Mouse (Mus musculus) gastrocnemius, adult 2 months (tissue): ENCODE measurements around the gene Rbm47. TPM values are rescaled to one million over a fixed set of nuclear protein-coding genes. Genes with fewer than 3 reads are reported as not detected.

Experiments used
- DNase-seq: peaks from one replicate; pipeline ENCODE4 v3.0.0; 2022
- H3K27ac ChIP-seq: fragments of 200-600 bp; 2 replicates; pipeline ENCODE4 v1.8.1; 2022; ENCODE audit warnings: mild to moderate bottlenecking
- H3K4me3 ChIP-seq: fragments of 200-600 bp; 2 replicates; pipeline ENCODE4 v1.8.1; 2022; ENCODE audit warnings: mild to moderate bottlenecking, moderate library complexity
- CTCF ChIP-seq: fragments of 200-600 bp; IDR thresholded peaks from 2 replicates; pipeline ENCODE4 v1.8.1; 2022; ENCODE audit warnings: antibody characterized with exemption, mild to moderate bottlenecking, moderate library complexity
- intact Hi-C: fragments of 180-260 bp; cut with DNase I; formaldehyde crosslinking; loops from one replicate; pipeline ENCODE4 v1.15.1; 2025
- total RNA-seq, 2 experiments: library from RNA; stranded (reverse); gene quantifications; 2 replicates each; pipeline ENCODE4 v1.2.3; 2021

The Rbm47 gene
- total RNA-seq, 2 experiments from 2014 or later, result 0.64 to 0.66 TPM

DNA sequence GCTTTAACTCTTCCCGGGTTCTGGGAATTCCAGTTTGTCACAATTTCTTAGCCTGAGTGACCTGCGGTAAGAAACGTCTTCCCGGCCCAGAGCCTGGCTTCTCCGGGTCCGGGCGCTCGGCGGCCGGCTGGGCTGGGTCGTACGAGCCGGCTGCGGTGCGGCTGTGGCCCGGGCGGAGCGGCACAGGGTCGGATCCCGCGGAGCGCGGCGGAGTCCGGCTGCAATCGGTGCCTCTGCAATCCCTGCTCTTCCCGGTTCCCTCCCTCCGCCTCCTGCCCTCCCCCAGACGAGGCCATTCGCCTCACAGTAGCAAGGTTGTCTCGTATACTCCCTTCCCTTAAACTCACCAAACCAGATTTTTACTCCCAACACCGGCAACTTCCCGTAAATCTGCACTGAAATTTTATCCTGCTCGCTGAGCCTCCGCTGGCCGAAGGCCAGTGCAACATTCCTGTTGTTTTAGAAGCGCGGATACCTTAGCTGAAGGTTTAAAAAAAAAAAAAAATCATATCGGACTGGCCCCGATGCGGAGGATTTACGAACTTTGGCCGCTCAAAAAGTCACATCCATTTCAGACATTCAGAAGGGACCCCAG lies 22.1 kb downstream of the Rbm47 start:
- DNase-seq, result peak; percentile 62
- Histone ChIP-seq H3K27ac (peak overlapping the region; percentile 63), H3K4me3 (peak overlapping the region; percentile 78)
- TF ChIP-seq CTCF, result no peak
- intact Hi-C loops, result no loop called here

DNA sequence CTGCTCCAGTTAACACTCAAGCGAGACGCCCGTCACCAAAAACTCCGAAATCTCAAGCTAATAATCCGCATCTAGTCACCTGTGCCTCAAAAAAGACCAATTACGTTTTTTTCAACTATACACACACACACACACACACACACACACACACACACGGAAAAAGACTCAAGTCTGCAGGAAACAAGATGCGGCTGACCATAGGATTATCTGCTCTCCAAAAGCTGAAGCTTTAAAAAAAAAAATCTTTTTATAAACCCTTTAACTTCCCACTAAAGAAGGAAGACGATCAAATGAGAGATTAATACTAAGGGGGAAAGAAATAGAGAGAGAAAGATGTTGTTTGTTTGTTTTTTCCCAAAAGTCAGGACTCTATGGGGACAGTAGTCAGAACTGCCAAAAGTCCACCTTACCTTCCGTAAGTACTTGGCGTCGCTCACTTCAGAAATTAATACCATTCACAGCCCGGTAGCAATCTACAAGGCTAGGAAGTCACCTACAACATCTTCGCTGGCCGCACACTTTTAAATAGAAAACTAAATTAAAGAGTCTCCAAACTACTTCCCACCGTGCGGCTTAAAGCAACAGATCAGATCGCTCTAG lies 22.7 kb downstream of the Rbm47 start:
- peak overlapping the region; percentile 78 for H3K4me3 ChIP-seq
- no peak for DNase-seq
- peak overlapping the region; percentile 63 for H3K27ac ChIP-seq
- intact Hi-C loops, result no loop called here
- no peak for TF ChIP-seq CTCF

DNA sequence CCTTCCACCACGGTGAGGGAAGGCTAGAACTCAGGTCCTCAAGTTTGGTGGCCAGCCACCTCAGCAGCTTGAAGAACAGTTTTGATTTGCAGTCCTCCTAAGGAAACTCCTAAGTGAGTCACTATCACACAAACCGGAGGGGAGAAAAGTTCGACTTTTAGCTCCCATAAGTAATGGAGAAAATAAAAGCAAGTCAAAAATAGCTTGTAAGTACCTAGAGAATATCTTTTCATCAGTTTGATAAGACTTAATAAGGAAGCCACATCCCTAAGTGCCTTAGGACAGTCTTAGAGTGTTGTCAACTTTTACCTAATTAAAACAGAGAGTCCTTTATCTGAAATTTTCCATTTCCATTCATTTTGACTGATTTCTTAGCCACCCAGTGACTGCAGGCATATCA lies 23.3 kb downstream of the Rbm47 start:
- TF ChIP-seq CTCF, result no peak
- intact Hi-C loops, result no loop called here
- Histone ChIP-seq H3K4me3 (peak overlapping the region; percentile 11), H3K27ac (no peak overlapping the region)
- no peak for DNase-seq

DNA sequence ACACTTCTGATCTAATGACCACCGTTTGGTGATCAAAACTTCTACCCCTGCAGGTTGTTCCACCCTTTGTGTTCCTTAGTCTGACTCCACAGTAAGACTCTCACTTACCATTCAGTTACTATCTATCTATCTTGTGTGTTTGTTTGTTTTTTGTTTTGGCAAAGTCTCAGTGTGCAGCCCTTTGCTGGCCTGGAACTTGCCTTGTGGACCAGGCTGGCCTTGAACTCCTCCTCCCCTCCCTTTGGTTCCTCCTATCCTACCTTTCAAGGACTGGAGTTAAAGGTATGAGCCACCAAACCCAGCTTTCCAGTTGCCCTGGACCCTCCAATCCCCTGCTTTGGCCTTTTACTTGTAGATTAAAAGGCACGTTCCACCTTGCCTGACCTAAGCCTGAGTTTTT lies 23.8 kb downstream of the Rbm47 start:
- intact Hi-C loops, result no loop called here
- H3K4me3 ChIP-seq, result no peak overlapping the region
- no peak for TF ChIP-seq CTCF
- H3K27ac ChIP-seq, result no peak overlapping the region
- DNase-seq, result no peak

DNA sequence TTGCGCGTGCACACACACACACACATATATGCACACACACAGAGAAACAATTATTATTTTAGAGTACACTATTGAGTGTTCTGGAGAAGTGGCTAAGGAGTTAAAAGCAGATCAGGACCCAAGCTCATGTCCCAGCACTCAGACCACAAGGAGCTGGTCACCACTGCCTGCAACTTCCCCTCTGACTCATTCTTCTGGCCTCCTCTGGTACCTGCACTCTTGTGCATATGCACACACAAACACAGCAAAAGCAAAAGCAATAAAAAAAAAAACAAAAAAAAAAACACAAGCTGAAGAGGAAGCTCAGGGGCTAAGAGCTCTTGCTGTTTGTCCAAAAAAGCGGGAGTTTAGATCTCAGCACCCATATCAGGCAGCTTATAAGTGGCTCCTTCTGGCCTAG lies 25.6 kb downstream of the Rbm47 start:
- DNase-seq, result no peak
- Histone ChIP-seq H3K4me3 (no peak overlapping the region), H3K27ac (no peak overlapping the region)
- TF ChIP-seq CTCF, result no peak
- intact Hi-C loops, result no loop called here

DNA sequence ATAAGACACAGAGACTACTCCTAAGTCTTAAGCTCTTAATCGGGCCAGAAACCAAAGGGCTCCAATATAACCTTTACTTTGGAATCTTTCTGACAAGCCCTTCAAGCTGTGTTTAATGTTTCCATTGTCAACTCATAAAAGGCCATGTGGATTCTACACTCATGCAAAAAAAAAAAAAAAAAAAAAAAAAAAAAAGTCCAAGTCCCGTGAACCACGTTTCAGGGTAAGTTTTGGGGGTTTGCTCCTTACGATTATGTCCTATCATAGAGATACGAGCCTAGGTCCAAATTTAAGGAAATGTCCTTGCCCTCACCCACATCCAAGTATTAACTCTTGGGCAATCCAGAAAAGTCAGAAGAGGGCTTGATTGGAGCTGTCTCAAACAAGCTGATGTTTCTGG lies 27.3 kb downstream of the Rbm47 start:
- TF ChIP-seq CTCF, result no peak
- DNase-seq, result no peak
- H3K27ac ChIP-seq, result no peak overlapping the region
- no peak overlapping the region for H3K4me3 ChIP-seq
- intact Hi-C loops, result no loop called here

DNA sequence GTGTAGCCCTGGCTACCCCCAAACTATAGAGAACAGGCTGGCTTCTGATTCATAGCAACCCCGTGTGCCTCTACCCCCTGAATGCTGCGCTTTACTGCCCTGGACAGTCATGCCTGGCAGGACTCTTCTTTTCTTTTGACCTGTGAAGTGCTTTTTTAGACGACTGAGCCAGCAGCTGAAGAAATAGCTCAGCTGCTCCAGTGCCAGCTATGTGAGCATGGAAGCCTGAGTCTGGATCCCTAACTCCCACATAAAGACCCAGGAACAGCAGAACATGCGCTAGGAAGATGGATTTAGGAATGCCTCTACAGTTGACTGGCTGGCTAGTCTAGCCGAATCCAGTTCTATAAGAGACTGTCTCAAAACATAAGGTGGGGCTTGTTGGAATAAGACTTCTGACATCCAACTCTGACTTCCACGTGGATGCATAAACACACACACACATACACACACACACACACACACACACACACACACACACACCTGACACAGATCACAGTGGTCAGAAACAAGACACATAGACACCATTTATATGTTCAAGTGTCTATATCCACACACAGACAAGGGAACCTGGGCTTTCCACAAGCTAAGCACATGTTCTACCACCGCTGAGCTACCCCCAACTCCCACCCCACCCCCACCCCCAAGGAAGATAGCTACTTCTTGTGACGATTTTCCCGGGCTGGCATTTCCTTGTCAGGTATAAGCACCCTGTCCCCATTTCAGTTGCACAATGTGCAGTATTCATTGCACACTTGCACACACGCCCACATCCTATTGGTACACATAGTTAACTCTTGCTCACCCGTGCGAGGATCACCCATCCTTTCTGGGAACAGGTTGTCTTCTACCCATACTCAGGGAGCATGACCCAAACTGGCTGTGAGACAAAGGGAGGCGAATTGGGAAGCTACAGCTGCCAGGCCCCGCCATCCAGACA lies 29.6 kb downstream of the Rbm47 start:
- Histone ChIP-seq H3K27ac (no peak overlapping the region), H3K4me3 (no peak overlapping the region)
- TF ChIP-seq CTCF, result no peak
- DNase-seq, result no peak
- intact Hi-C loops, result no loop called here

DNA sequence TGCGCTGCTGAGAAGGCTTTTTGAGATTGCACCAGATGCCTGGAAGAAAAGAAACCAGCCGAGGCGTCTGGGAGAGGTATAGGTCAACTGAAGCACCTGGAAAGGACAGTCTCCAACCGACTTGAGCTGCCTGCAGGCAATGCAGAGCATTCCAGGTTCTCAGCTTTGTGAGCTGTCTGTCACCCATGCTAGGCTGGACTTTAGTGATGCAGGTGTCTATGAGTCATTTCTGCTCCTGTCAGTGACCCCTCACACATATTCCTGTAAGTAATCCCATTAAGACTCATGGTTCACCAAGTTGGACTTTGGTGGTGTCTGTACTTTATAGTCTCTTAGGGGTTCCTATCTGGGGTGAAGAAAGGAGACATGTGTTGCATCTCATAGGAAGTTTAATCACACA lies 31.4 kb downstream of the Rbm47 start:
- no peak for TF ChIP-seq CTCF
- intact Hi-C loops, result no loop called here
- DNase-seq, result no peak

DNA sequence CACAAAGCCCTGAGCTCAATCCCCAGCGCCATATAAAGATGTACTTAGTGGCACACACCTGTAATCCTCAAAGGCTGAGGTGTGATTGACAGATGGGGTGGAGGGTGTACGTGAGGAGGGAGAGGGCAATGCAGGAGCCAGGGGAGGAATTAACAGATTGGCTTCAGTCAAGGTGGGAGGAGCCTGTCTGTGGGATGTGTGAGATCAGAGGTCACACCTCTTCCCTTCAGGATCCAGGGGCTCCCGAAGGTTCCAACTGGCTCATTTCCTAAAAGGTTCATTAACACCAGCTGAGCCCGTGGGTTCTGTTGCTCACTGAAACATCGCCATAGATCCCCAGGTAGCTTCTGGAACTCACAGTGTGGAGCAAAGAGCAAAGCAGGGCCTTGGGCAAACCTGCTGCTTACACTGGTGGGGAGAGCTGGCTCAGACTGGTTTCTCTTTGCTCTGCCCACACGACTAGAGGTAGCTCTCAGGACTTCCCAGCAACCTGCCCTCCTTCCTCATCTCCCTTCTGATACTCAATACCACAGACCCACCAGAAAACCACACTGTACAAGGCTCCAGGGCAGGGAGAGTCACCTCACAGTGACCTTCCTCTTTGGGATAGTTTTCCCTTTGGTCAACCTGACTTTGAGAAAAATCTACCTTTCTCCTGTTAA lies 33.2 kb downstream of the Rbm47 start:
- intact Hi-C loops, result no loop called here
- TF ChIP-seq CTCF, result no peak
- no peak overlapping the region for H3K27ac ChIP-seq
- no peak overlapping the region for H3K4me3 ChIP-seq
- no peak for DNase-seq

More for the DNA sequence above, 31.4 kb downstream of the Rbm47 start:
- H3K27ac ChIP-seq, result no peak overlapping the region
- no peak overlapping the region for H3K4me3 ChIP-seq

DNA sequence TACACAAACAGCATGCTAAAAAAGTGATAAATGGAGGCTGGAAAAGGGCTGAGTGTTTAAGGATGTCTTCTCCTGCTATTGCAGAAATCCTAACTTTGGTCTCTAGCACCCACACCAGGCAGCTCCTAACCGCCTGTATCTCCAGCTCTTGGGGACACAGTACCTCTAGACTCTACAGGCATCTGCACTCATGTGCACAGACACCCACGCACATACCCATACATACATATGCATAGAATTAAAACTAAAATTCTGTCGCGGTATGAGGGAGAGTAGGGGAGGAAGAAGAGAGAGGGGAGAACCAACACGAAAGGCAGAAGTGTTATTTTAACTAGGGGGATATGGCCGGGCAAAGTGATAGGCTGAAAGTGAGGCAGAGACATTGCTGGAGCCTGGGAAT lies 33.7 kb downstream of the Rbm47 start:
- TF ChIP-seq CTCF, result no peak
- Histone ChIP-seq H3K4me3 (no peak overlapping the region), H3K27ac (no peak overlapping the region)
- DNase-seq, result no peak
- intact Hi-C loops, result no loop called here

DNA sequence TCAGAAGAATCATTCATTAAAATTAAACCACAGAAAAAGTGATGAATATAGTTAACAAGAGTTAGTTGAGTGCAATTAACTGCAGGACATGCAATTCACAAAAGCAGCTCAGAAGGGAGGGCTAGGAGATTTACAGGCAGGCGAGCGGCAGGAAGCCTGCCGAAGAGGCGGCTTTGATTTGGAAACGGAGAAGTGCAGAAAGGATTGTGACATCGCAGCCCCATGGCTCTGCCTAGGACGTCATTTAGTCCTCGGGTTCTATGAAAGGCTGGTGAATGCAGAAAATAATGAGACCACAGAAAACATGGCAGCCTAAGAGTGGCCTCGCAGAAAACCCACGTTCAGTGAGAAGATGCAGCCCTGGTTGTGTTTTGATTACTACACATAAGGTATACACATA lies 34.3 kb downstream of the Rbm47 start:
- DNase-seq, result peak; percentile 48
- intact Hi-C loops, result no loop called here
- Histone ChIP-seq H3K4me3 (no peak overlapping the region), H3K27ac (no peak overlapping the region)
- TF ChIP-seq CTCF, result no peak

DNA sequence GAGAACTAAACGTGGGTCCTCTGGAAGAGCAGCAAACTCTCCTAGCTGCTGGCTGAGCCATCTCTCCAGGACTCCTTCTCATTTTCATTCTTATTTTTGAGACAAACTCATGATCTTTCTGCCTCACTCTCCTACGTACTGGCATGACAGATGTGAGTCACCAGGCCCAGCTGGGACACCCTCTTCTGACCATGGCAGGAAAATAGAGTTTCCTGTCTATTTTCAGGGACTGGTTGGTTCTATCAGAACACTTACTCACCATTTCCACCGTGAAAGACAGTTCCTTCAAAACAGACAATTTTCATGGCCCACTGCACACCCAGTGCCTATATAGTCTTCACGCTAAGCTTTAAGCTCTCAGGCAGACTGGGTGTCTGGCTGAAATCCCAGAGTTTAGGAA lies 35.7 kb downstream of the Rbm47 start:
- no peak for TF ChIP-seq CTCF
- intact Hi-C loops, result no loop called here
- H3K27ac ChIP-seq, result no peak overlapping the region
- DNase-seq, result no peak
- no peak overlapping the region for H3K4me3 ChIP-seq

DNA sequence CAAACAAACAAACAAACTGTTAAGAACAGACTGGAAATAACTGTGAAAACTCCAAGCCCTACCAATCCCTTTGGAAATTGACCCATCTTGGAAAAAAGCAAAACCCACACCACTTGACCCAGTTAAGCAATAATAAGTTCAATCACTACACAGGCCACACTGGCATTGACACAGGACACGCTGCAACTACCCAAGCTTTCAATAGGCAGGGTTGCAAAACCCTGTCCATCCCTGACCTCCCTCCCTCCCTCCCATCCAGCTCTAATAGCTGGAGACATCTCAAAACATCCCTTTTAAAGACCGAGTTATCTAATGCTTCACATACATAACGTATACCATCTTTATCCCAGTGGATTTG lies 37.1 kb downstream of the Rbm47 start:
- Histone ChIP-seq H3K27ac (no peak overlapping the region), H3K4me3 (no peak overlapping the region)
- DNase-seq, result no peak
- intact Hi-C loops, result no loop called here
- no peak for TF ChIP-seq CTCF
